Mouse (Mus musculus) erythroblast, embryonic 14.5 days (primary cell): ENCODE results near the gene Rpl9. TPM values are rescaled to one million over a fixed set of nuclear protein-coding genes. Genes with fewer than 3 reads are reported as not detected.

Experiments
- H3K27me3 ChIP-seq: 2 replicates; pipeline ENCODE4 v1.6.1; 2012; ENCODE audit warnings: inconsistent platforms; ENCODE audit not compliant: control insufficient read depth
- H3K36me3 ChIP-seq: 2 replicates; pipeline ENCODE4 v1.6.1; 2012; ENCODE audit warnings: mild to moderate bottlenecking, inconsistent platforms; ENCODE audit not compliant: control insufficient read depth
- H3K4me1 ChIP-seq: 2 replicates; pipeline ENCODE4 v1.6.1; 2012; ENCODE audit warnings: inconsistent platforms; ENCODE audit not compliant: control insufficient read depth
- H3K4me3 ChIP-seq: replicated peaks from 2 replicates; pipeline ENCODE3; 2012; ENCODE audit warnings: moderate library complexity, mild to moderate bottlenecking, inconsistent platforms
- H3K9me3 ChIP-seq: 2 replicates; pipeline ENCODE4 v1.6.1; 2012; ENCODE audit warnings: low read length, inconsistent platforms, mixed read lengths; ENCODE audit not compliant: control insufficient read depth
- GATA1 ChIP-seq: IDR thresholded peaks from 2 replicates; pipeline ENCODE4 v1.6.1; 2012; ENCODE audit warnings: low read length, inconsistent platforms, mixed read lengths
- TAL1 ChIP-seq: IDR thresholded peaks from 3 replicates; pipeline ENCODE4 v1.6.1; 2012; ENCODE audit warnings: low read length, inconsistent platforms, mixed read lengths
- polyA plus RNA-seq: library from polyadenylated mRNA; stranded (reverse); fragments of >175 nt; gene quantifications from 2 replicates; pipeline ENCODE4 v1.2.3, GENCODE M21; 2012

The Rpl9 gene
- polyA plus RNA-seq, 1 experiment = 7.0 TPM

DNA sequence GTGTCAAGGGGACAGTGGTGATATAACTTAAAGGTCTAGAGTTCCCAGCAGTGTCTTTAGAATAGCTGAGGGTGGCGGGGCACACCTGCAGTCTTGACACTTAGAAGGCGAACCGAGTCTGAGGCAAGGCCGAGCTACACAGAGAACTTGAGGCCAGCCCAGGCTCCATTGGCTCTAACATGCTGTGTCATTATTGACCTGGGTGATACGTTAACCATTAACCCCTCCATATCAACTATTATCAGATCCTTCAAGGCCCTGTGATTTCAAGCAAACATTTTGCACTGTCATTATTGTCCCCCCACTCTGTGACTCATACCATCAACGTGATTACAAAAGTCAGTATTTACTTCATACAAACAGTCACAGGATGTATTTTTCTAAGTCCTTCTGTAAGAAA lies 33.0 kb upstream of the Rpl9 start:
- no peak overlapping the region for H3K4me3 ChIP-seq
- TF ChIP-seq GATA1 = no peak
- peaks cover 3% of the 10 kb centered on the region; the same call in 1 of the 2 replicates for H3K36me3 ChIP-seq
- H3K9me3 ChIP-seq = no peaks in the 10 kb centered on the region
- H3K4me1 ChIP-seq = peaks cover 19% of the 10 kb centered on the region
- no peaks in the 10 kb centered on the region for H3K27me3 ChIP-seq

DNA sequence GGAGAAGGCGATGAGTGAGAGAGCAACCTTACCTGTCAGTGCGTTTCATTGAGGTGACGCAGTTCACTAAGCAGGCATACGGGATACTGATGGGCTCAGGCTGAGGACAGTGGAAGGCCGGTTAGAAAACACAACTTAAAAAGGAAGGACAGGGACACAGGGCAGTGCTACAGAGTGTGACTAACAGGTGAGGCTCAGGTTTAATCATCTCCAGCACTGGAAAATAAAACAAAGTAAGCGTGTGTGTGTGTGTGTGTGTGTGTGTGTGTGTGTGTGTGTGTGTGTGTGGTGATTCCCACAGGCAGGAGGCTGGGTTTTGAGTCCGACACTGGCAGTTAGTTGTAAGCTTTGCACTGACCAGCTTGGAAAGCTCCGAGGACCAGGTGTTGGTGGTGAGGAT lies 31.6 kb upstream of the Rpl9 start:
- TF ChIP-seq TAL1 = no peak
- Histone ChIP-seq H3K4me3 (no peak overlapping the region), H3K36me3 (peaks cover 3% of the 10 kb centered on the region; the same call in 1 of the 2 replicates), H3K27me3 (no peaks in the 10 kb centered on the region), H3K9me3 (no peaks in the 10 kb centered on the region), H3K4me1 (peaks cover 24% of the 10 kb centered on the region)

DNA sequence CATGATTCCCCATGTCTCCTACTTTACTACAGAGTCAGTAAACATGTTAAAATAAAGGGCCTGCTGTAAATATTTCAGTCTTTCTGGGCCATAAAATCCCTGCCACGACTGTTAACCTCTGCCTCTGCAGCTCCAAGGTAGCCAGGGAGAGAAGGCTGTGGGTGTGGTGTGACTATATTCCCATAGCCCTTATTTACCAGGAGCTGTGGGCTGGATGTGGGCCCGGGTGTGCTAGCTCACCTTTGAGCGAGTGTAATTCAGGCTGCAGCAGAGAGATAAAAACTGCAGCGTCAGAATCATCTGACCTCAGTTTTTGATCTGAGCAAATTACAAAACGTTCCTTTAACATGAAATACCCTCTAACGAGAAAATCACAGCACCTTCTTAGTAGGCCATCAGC lies 29.6 kb upstream of the Rpl9 start:
- TF ChIP-seq GATA1 (no peak), TAL1 (no peak)
- H3K9me3 ChIP-seq = no peaks in the 10 kb centered on the region
- no peaks in the 10 kb centered on the region for H3K27me3 ChIP-seq
- no peak overlapping the region for H3K4me3 ChIP-seq
- H3K4me1 ChIP-seq = peaks cover 35% of the 10 kb centered on the region
- H3K36me3 ChIP-seq = peaks cover 10% of the 10 kb centered on the region

DNA sequence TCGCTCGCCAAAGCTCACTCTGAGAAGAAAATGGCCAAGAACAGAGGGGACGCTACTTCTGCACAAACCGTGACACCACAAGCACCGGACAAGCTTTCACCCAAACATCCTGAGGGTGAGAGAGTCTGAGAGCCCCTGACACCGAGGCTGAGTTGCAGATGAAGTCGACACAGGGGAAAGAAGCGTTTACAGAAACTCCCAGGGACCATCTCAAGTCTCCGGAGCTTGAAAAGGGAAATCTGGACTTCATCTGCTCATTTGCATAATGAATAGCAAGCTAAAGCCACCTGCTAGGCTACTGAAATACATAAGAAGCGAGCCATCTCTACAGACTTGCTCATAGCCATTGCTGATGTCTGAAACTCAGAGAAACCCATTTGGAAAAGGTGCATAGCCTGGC lies 27.9 kb upstream of the Rpl9 start:
- TF ChIP-seq TAL1 (no peak), GATA1 (no peak)
- peaks cover 11% of the 10 kb centered on the region for H3K36me3 ChIP-seq
- no peak overlapping the region for H3K4me3 ChIP-seq
- peaks cover 50% of the 10 kb centered on the region for H3K4me1 ChIP-seq
- H3K9me3 ChIP-seq = no peaks in the 10 kb centered on the region
- no peaks in the 10 kb centered on the region for H3K27me3 ChIP-seq

DNA sequence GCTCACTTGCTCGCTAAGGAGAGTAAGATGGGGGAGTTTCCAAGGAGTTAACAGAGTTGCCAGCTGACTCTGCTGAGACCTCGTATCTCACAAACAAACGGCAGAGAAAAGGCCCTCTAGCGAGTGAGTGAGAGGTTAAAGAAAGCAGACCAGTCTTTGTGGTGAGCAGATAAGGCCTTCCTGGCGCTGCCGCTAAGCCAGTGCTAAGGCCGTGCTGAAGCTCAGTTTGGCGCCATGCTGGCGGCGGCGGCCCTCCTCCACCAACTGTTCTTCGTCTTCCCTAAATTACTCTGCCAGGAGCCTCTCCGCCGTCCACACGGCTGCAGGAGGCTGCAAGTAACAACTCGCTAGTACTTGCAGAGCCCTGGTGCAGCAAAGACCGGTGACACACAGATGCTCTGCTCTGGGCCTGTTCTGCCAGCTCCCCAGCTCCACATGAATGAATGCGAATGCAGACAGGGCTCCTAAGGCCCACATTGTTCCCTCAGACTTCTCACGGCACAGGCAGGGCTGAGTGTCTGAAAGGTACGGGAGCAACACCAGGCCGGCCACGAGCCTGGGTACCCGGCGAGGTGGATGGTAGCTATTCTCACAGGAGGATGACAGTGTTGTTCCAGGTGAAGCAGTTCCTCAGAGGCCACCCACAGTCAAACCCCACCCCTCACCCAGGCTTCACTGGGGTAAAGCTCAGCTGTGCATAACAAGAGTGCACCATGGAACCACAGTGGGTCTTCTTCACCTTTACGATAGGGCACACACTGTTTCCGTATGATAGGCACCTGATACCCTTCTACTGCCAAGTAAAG lies 24.6 kb upstream of the Rpl9 start:
- Histone ChIP-seq H3K9me3 (no peaks in the 10 kb centered on the region), H3K36me3 (peaks cover 17% of the 10 kb centered on the region), H3K4me1 (peaks cover 47% of the 10 kb centered on the region), H3K4me3 (peak overlapping the region; percentile 54), H3K27me3 (no peaks in the 10 kb centered on the region)
- TF ChIP-seq GATA1 (no peak; the same call in 1 of the 2 replicates), TAL1 (no peak)

DNA sequence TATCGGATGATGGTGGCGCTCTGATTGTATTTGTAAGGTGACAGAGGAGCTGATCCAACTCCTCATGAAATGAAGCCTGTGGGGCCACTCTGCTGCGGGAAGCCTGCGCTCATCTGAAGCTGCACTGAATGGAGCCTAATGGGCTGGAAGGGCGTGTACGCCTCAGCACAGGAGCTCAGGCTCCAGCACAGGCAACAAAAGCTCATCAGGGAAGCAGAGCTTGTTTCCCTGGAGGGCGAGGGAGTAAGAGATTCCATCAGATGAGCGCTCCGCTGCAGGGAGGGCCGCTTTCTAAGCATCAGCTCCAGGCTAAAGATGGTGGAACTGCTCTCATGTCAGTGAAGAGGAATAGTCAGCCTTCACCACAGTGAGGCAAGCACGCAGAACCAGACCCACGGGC lies 16.7 kb upstream of the Rpl9 start:
- TF ChIP-seq TAL1 (no peak), GATA1 (no peak)
- Histone ChIP-seq H3K9me3 (no peaks in the 10 kb centered on the region), H3K27me3 (no peaks in the 10 kb centered on the region), H3K4me1 (no peaks in the 10 kb centered on the region), H3K4me3 (no peak overlapping the region), H3K36me3 (peaks cover 74% of the 10 kb centered on the region)

DNA sequence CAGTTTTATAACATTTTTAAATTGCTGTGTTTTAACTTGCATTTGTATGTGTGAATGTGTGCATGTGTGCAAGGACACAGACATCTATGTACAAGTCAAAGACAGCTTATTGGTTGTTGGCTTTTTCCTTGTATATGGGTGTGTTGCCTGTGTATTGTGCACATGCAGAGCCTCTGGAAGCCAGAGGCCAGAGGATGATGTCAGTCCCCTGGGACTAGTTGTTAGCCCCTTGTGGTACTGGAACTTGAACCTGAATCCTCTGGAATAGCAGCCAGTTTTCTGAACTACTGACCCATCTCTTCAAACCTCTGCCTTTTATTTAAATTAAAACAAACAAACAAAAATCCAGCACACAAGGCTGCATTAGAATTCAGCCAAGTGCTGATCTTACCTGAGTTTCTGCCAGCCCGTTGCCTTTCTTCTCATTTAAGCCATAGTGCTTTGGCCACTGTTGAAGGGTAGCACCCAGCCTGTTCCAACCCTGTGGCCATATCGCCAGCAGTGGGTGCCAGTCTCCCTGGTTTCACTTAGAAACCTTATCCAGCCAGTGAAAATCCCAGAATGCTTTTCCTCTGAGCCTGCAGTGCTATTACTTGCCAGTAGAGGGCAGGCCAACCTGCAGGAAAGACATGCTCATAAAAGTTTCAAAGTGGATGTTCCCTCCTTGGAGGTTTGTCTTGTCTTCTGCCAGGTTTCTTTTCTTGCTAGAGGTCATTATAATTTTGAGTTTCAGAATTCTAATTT lies 10.2 kb upstream of the Rpl9 start:
- no peaks in the 10 kb centered on the region for H3K9me3 ChIP-seq
- peaks cover 91% of the 10 kb centered on the region for H3K36me3 ChIP-seq
- no peaks in the 10 kb centered on the region for H3K27me3 ChIP-seq
- no peak overlapping the region for H3K4me3 ChIP-seq
- no peak for TF ChIP-seq GATA1
- no peak for TF ChIP-seq TAL1
- peaks cover 2% of the 10 kb centered on the region; the same call in 1 of the 2 replicates for H3K4me1 ChIP-seq

DNA sequence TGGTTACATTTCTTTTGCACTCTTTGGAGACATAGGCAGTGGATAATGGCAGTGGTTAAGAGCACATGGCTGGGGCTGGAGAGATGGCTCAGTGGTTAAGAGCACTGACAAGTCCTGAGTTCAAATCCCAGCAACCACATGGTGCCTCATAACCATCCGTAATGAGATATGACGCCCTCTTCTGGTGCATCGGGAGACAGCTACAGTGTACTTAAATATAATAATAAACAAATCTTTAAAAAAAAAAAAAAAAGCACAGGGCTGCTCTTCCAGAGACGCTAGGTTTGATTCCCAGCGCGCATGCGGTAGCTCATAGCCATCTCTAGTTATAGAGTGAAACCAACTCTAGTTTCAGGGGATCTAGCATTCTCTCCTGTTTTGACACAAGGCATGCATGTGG lies 3.2 kb upstream of the Rpl9 start:
- TF ChIP-seq TAL1 = no peak
- TF ChIP-seq GATA1 = no peak
- H3K36me3 ChIP-seq = peaks cover 72% of the 10 kb centered on the region
- no peaks in the 10 kb centered on the region for H3K27me3 ChIP-seq
- peaks cover 26% of the 10 kb centered on the region for H3K4me1 ChIP-seq
- no peaks in the 10 kb centered on the region for H3K9me3 ChIP-seq
- H3K4me3 ChIP-seq = no peak overlapping the region

DNA sequence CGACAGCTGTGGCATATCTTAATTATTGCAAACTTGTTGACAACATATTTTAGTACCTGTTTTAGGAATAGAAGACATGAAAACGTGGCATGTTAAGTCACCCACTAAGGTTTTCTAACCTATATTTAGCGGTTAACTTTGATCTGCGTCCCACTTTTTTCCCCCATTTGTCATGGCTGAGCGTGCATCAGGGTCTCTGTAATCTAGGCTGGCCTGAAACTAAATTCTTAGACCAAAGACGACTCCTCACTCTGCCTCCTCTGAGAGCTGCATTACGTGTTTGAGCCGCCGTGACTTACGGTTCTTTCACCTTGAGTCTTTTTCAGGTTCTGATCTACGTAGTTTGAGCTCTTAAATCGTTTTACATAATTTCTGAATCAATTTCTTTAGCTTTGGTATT lies 509 bp upstream of the Rpl9 start:
- H3K36me3 ChIP-seq = peaks cover 75% of the 10 kb centered on the region
- peak overlapping the region; percentile 85 for H3K4me3 ChIP-seq
- no peaks in the 10 kb centered on the region for H3K9me3 ChIP-seq
- H3K4me1 ChIP-seq = peaks cover 37% of the 10 kb centered on the region
- no peak for TF ChIP-seq GATA1
- no peak for TF ChIP-seq TAL1
- no peaks in the 10 kb centered on the region for H3K27me3 ChIP-seq
